Mouse (Mus musculus): ENCODE data around the gene Phldb1. TPM values are rescaled to one million over a fixed set of nuclear protein-coding genes. Genes with fewer than 3 reads are reported as not detected.
"Not testable (repeated sequence)": the region's sequence is repeated elsewhere in the genome, so short reads cannot be mapped to it uniquely, and the experiment has no call there.

Gene Phldb1
- 26.4 and 28.1 TPM in 2 replicates for polyA plus RNA-seq (2015; fragmentation: Nextera tagmentation; extraction: Ambion mirVana)

- peak within 1 kb of the TSS; percentile 61 for H3K4me3 ChIP-seq (ENCODE audit: low read length)
Measured at GRCm38 (mm10) chr9:44734524-44735494, at the start of gene Phldb1. TSS of gene Phldb1 (minus strand) at chr9:44735198.

GRCm38 (mm10) chr9:44772750-44773651, 38.0 kb upstream of the Phldb1 start:
- ATAC-seq (ENCODE audit: low read depth) = peak; percentile 99
- Histone ChIP-seq H3K27me3 (ENCODE audit: control insufficient read depth, insufficient read depth, low read depth, low read length) (no peaks in the 10 kb centered on the region), H3K9ac (ENCODE audit: low read length) (peak overlapping the region; percentile 74), H3K9me3 (ENCODE audit: control insufficient read depth, low read length) (no peaks in the 10 kb centered on the region), H3K4me3 (ENCODE audit: low read length) (peak overlapping the region; percentile 63), H3K4me1 (replicated peaks; ENCODE audit: control insufficient read depth, insufficient read depth, low read length) (0 out of 2 replicates have a peak, but pooled peaks cover 6% of the 10 kb centered on the region), H3K4me2 (ENCODE audit: low read depth, low read length) (peak overlapping the region; percentile 81), H3K36me3 (ENCODE audit: control insufficient read depth, insufficient read depth, low read length) (peaks cover 4% of the 10 kb centered on the region; the same call in 1 of the 2 replicates), H3K27ac (ENCODE audit: low read length) (peak overlapping the region; percentile 72)
- WGBS = under 1% methylated on average over 41 of the region's 41 CpGs

More at GRCm38 (mm10) chr9:44734524-44735494, at the start of gene Phldb1:
- ATAC-seq (ENCODE audit: low read depth) = peak; percentile 81
- peak within 1 kb of the TSS; percentile 86 for H3K27ac ChIP-seq (ENCODE audit: low read length)
- no peaks in the 10 kb centered on the region for H3K9me3 ChIP-seq (ENCODE audit: control insufficient read depth, low read length)
- H3K36me3 ChIP-seq (ENCODE audit: control insufficient read depth, insufficient read depth, low read length) = no peaks in the 10 kb centered on the region
- no peaks in the 10 kb centered on the region for H3K27me3 ChIP-seq (ENCODE audit: control insufficient read depth, insufficient read depth, low read depth, low read length)
- H3K9ac ChIP-seq (ENCODE audit: low read length) = peak within 1 kb of the TSS; percentile 74
- WGBS = under 1% methylated on average over 41 of the region's 47 CpGs
- peaks cover 23% of the 10 kb centered on the region for H3K4me1 ChIP-seq (replicated peaks; ENCODE audit: control insufficient read depth, insufficient read depth, low read length)
- peak within 1 kb of the TSS; percentile 80 for H3K4me2 ChIP-seq (ENCODE audit: low read depth, low read length)

- Histone ChIP-seq H3K4me3 (ENCODE audit: low read length) (no peak overlapping the region; the same call in 1 of the 2 replicates), H3K4me1 (replicated peaks; ENCODE audit: control insufficient read depth, insufficient read depth, low read length) (0 out of 2 replicates have a peak, but pooled peaks cover 6% of the 10 kb centered on the region), H3K9me3 (ENCODE audit: control insufficient read depth, low read length) (no peaks in the 10 kb centered on the region), H3K36me3 (ENCODE audit: control insufficient read depth, insufficient read depth, low read length) (peaks cover 4% of the 10 kb centered on the region; the same call in 1 of the 2 replicates), H3K27me3 (ENCODE audit: control insufficient read depth, insufficient read depth, low read depth, low read length) (no peaks in the 10 kb centered on the region), H3K9ac (ENCODE audit: low read length) (no peak overlapping the region), H3K27ac (ENCODE audit: low read length) (0 out of 2 replicates have a peak overlapping the region, but pooled peaks have one; percentile 4), H3K4me2 (ENCODE audit: low read depth, low read length) (no peak overlapping the region)
- ATAC-seq (ENCODE audit: low read depth) = no peak
- 24% methylated on average over 5 of the region's 5 CpGs for WGBS
Measured at GRCm38 (mm10) chr9:44772392-44772749, 37.4 kb upstream of the Phldb1 start.

GRCm38 (mm10) chr9:44771376-44771775, 36.4 kb upstream of the Phldb1 start:
- no peak overlapping the region for H3K9ac ChIP-seq (ENCODE audit: low read length)
- no peak overlapping the region for H3K27ac ChIP-seq (ENCODE audit: low read length)
- ATAC-seq (ENCODE audit: low read depth) = no peak
- H3K27me3 ChIP-seq (ENCODE audit: control insufficient read depth, insufficient read depth, low read depth, low read length) = no peaks in the 10 kb centered on the region
- H3K4me3 ChIP-seq (ENCODE audit: low read length) = no peak overlapping the region
- no peaks in the 10 kb centered on the region for H3K9me3 ChIP-seq (ENCODE audit: control insufficient read depth, low read length)
- no peak overlapping the region for H3K4me2 ChIP-seq (ENCODE audit: low read depth, low read length)
- 0 out of 2 replicates have a peak, but pooled peaks cover 6% of the 10 kb centered on the region for H3K4me1 ChIP-seq (replicated peaks; ENCODE audit: control insufficient read depth, insufficient read depth, low read length)
- WGBS = 91% methylated on average over 5 of the region's 5 CpGs
- peaks cover 4% of the 10 kb centered on the region; the same call in 1 of the 2 replicates for H3K36me3 ChIP-seq (ENCODE audit: control insufficient read depth, insufficient read depth, low read length)

- not testable (repeated sequence) for ATAC-seq (ENCODE audit: low read depth); H3K9me3 ChIP-seq (ENCODE audit: control insufficient read depth, low read length); H3K27me3 ChIP-seq (ENCODE audit: control insufficient read depth, insufficient read depth, low read depth, low read length); H3K36me3 ChIP-seq (ENCODE audit: control insufficient read depth, insufficient read depth, low read length)
- Histone ChIP-seq H3K27ac (ENCODE audit: low read length) (peak overlapping the region; percentile 95; the same call in 1 of the 2 replicates), H3K9ac (ENCODE audit: low read length) (peak overlapping the region; percentile 23; the same call in 1 of the 2 replicates), H3K4me3 (ENCODE audit: low read length) (peak overlapping the region; percentile 99), H3K4me2 (ENCODE audit: low read depth, low read length) (peak overlapping the region; percentile 39), H3K4me1 (replicated peaks; ENCODE audit: control insufficient read depth, insufficient read depth, low read length) (peaks cover 17% of the 10 kb centered on the region)
- 37% methylated on average over 7 of the region's 9 CpGs for WGBS
Measured at GRCm38 (mm10) chr9:44768029-44768394, 33.0 kb upstream of the Phldb1 start.

- Histone ChIP-seq H3K27ac (ENCODE audit: low read length) (peak within 1 kb of the TSS; percentile 95), H3K9ac (ENCODE audit: low read length) (peak within 1 kb of the TSS; percentile 89), H3K9me3 (ENCODE audit: control insufficient read depth, low read length) (no peaks in the 10 kb centered on the region), H3K36me3 (ENCODE audit: control insufficient read depth, insufficient read depth, low read length) (no peaks in the 10 kb centered on the region), H3K4me2 (ENCODE audit: low read depth, low read length) (peak within 1 kb of the TSS; percentile 85), H3K27me3 (ENCODE audit: control insufficient read depth, insufficient read depth, low read depth, low read length) (no peaks in the 10 kb centered on the region), H3K4me1 (replicated peaks; ENCODE audit: control insufficient read depth, insufficient read depth, low read length) (peaks cover 17% of the 10 kb centered on the region), H3K4me3 (ENCODE audit: low read length) (peak within 1 kb of the TSS; percentile 99)
- ATAC-seq (ENCODE audit: low read depth) = peak; percentile 94
- WGBS = under 1% methylated on average over 61 of the region's 82 CpGs
Measured at GRCm38 (mm10) chr9:44767101-44768028, 32.4 kb upstream of the Phldb1 start, which contains the start of the genes Arcn1 and Ift46. TSS of gene Arcn1 (minus strand) at chr9:44767845. TSS of gene Ift46 (plus strand) at chr9:44767908.

GRCm38 (mm10) chr9:44760873-44761272, 25.9 kb upstream of the Phldb1 start:
- H3K27me3 ChIP-seq (ENCODE audit: control insufficient read depth, insufficient read depth, low read depth, low read length) = no peaks in the 10 kb centered on the region
- H3K9ac ChIP-seq (ENCODE audit: low read length) = no peak overlapping the region
- no peak overlapping the region for H3K4me3 ChIP-seq (ENCODE audit: low read length)
- peaks cover 13% of the 10 kb centered on the region for H3K36me3 ChIP-seq (ENCODE audit: control insufficient read depth, insufficient read depth, low read length)
- 54% methylated on average over 2 of the region's 2 CpGs for WGBS
- H3K4me1 ChIP-seq (replicated peaks; ENCODE audit: control insufficient read depth, insufficient read depth, low read length) = peaks cover 12% of the 10 kb centered on the region
- no peak overlapping the region for H3K4me2 ChIP-seq (ENCODE audit: low read depth, low read length)
- no peak for ATAC-seq (ENCODE audit: low read depth)
- H3K27ac ChIP-seq (ENCODE audit: low read length) = no peak overlapping the region
- H3K9me3 ChIP-seq (ENCODE audit: control insufficient read depth, low read length) = no peaks in the 10 kb centered on the region

GRCm38 (mm10) chr9:44748473-44748872, 13.5 kb upstream of the Phldb1 start:
- 90% methylated on average over 7 of the region's 7 CpGs for WGBS
- Histone ChIP-seq H3K27me3 (ENCODE audit: control insufficient read depth, insufficient read depth, low read depth, low read length) (no peaks in the 10 kb centered on the region), H3K4me1 (replicated peaks; ENCODE audit: control insufficient read depth, insufficient read depth, low read length) (no peaks in the 10 kb centered on the region), H3K9me3 (ENCODE audit: control insufficient read depth, low read length) (no peaks in the 10 kb centered on the region), H3K4me2 (ENCODE audit: low read depth, low read length) (no peak overlapping the region), H3K36me3 (ENCODE audit: control insufficient read depth, insufficient read depth, low read length) (peaks cover 55% of the 10 kb centered on the region), H3K4me3 (ENCODE audit: low read length) (no peak overlapping the region), H3K27ac (ENCODE audit: low read length) (no peak overlapping the region), H3K9ac (ENCODE audit: low read length) (no peak overlapping the region)
- no peak for ATAC-seq (ENCODE audit: low read depth)

Measured in lung, embryonic 16.5 days (tissue).